Mouse (Mus musculus) CH12.LX (cell line): ENCODE results near the gene Zcchc9. TPM values are rescaled to one million over a fixed set of nuclear protein-coding genes. Genes with fewer than 3 reads are reported as not detected.

Experiments used
- DNase-seq: peaks from one replicate; pipeline ENCODE4 v3.0.0-alpha.2; 2013; ENCODE audit errors: extremely low read depth
- H3K27ac ChIP-seq: 2 replicates; pipeline ENCODE4 v1.5.1; 2012; ENCODE audit warnings: low read depth, mild to moderate bottlenecking, control low read depth, moderate library complexity; ENCODE audit not compliant: insufficient read depth
- H3K27me3 ChIP-seq: replicated peaks from 2 replicates; pipeline ENCODE3; 2012; ENCODE audit warnings: inconsistent platforms
- H3K36me3 ChIP-seq, 2 experiments: replicated peaks in 1 of 2; 2 replicates each; pipeline versions ENCODE3 to v1.6.1; 2012; ENCODE audit warnings: inconsistent platforms in 1 of 2, low read length in 1 of 2, mild to moderate bottlenecking in 1 of 2, mixed read lengths in 1 of 2, moderate library complexity in 1 of 2; ENCODE audit not compliant: control insufficient read depth in 1 of 2, insufficient read depth in 1 of 2
- H3K4me1 ChIP-seq, 2 experiments: 2 replicates each; pipeline ENCODE4 v1.6.1; 2012; ENCODE audit warnings: inconsistent platforms in 1 of 2, moderate library complexity in 1 of 2; ENCODE audit not compliant: insufficient read depth in 2 of 2, control insufficient read depth in 1 of 2
- H3K4me2 ChIP-seq: 2 replicates; pipeline ENCODE4 v1.6.1; 2012; ENCODE audit warnings: low read depth, mild to moderate bottlenecking, control low read depth; ENCODE audit not compliant: poor library complexity, insufficient read depth, severe bottlenecking
- H3K4me3 ChIP-seq, 3 experiments: fragments of 150-350 bp in 1 of 3; sonication (generic) in 1 of 3; replicated peaks in 1 of 3; 2 replicates each; pipeline versions ENCODE3 to v1.5.1; 2011 to 2012; ENCODE audit warnings: low read depth in 2 of 3, low read length in 2 of 3, mild to moderate bottlenecking in 2 of 3, moderate library complexity in 2 of 3, control low read depth in 1 of 3, improper control_type of control experiment in 1 of 3, inconsistent platforms in 1 of 3, mixed read lengths in 1 of 3; ENCODE audit not compliant: poor library complexity in 1 of 3
- H3K79me2 ChIP-seq: replicated peaks from 2 replicates; pipeline ENCODE4 v1.6.1; 2012; ENCODE audit warnings: mild to moderate bottlenecking, moderate library complexity; ENCODE audit not compliant: control insufficient read depth, poor library complexity, insufficient read depth, severe bottlenecking; ENCODE audit errors: extremely low read depth
- H3K9ac ChIP-seq: 2 replicates; pipeline ENCODE4 v1.6.1; 2012; ENCODE audit warnings: low read depth, mild to moderate bottlenecking, control low read depth, moderate library complexity; ENCODE audit not compliant: insufficient read depth
- H3K9me3 ChIP-seq: replicated peaks from 2 replicates; pipeline ENCODE3; 2012; ENCODE audit warnings: low read length, inconsistent platforms, mixed read lengths
- CHD2 ChIP-seq: IDR thresholded peaks from 2 replicates; pipeline ENCODE4 v1.6.1; 2011; ENCODE audit warnings: low read length, improper control_type of control experiment
- CTCF ChIP-seq, 2 experiments: IDR thresholded peaks in 1 of 2; conservative IDR thresholded peaks in 1 of 2; 2 replicates each; pipeline ENCODE4 v1.5.1; 2011 to 2012; ENCODE audit warnings: low read depth in 2 of 2, low read length in 2 of 2, improper control_type of control experiment in 1 of 2, inconsistent platforms in 1 of 2, mild to moderate bottlenecking in 1 of 2, moderate library complexity in 1 of 2
- E2F4 ChIP-seq: IDR thresholded peaks from 2 replicates; pipeline ENCODE4 v1.6.1; 2011; ENCODE audit warnings: low read depth, low read length, improper control_type of control experiment; ENCODE audit not compliant: insufficient replicate concordance
- GABPA ChIP-seq: IDR thresholded peaks from 2 replicates; pipeline ENCODE4 v1.6.1; 2012; ENCODE audit warnings: low read depth, low read length, improper control_type of control experiment, inconsistent platforms; ENCODE audit not compliant: insufficient replicate concordance
- HCFC1 ChIP-seq: IDR thresholded peaks from 2 replicates; pipeline ENCODE4 v1.6.1; 2012; ENCODE audit warnings: low read depth, mild to moderate bottlenecking, inconsistent platforms, low read length, improper control_type of control experiment
- IRF4 ChIP-seq: IDR thresholded peaks from 2 replicates; pipeline ENCODE4 v1.6.1; 2014; ENCODE audit warnings: low read depth, mild to moderate bottlenecking, inconsistent platforms, low read length, improper control_type of control experiment
- JUN ChIP-seq: IDR thresholded peaks from 2 replicates; pipeline ENCODE4 v1.6.1; 2011; ENCODE audit warnings: low read depth, mild to moderate bottlenecking, low read length, improper control_type of control experiment, moderate library complexity; ENCODE audit not compliant: insufficient read depth
- JUND ChIP-seq: conservative IDR thresholded peaks from 2 replicates; pipeline ENCODE4 v1.6.1; 2011; ENCODE audit warnings: low read depth, low read length, improper control_type of control experiment
- MAZ ChIP-seq: IDR thresholded peaks from 2 replicates; pipeline ENCODE4 v1.6.1; 2012; ENCODE audit warnings: low read depth, mild to moderate bottlenecking, inconsistent platforms, low read length, improper control_type of control experiment, moderate library complexity
- POLR2A ChIP-seq: IDR thresholded peaks from 2 replicates; pipeline ENCODE4 v1.6.1; 2011; ENCODE audit warnings: low read depth, mild to moderate bottlenecking, improper control_type of control experiment, low read length
- SMC3 ChIP-seq: IDR thresholded peaks from 2 replicates; pipeline ENCODE4 v1.6.1; 2011; ENCODE audit warnings: low read depth, low read length, improper control_type of control experiment
- TBP ChIP-seq: conservative IDR thresholded peaks from 2 replicates; pipeline ENCODE4 v1.6.1; 2011; ENCODE audit warnings: low read depth, low read length, improper control_type of control experiment
- USF2 ChIP-seq: conservative IDR thresholded peaks from 2 replicates; pipeline ENCODE4 v1.6.1; 2011; ENCODE audit warnings: low read depth, low read length, improper control_type of control experiment
- ZC3H11A ChIP-seq: IDR thresholded peaks from 2 replicates; pipeline ENCODE4 v1.6.1; 2012; ENCODE audit warnings: low read depth, mild to moderate bottlenecking, inconsistent platforms, low read length, improper control_type of control experiment
- ZKSCAN1 ChIP-seq: IDR thresholded peaks from 2 replicates; pipeline ENCODE4 v1.6.1; 2012; ENCODE audit warnings: low read depth, inconsistent platforms, low read length, improper control_type of control experiment, borderline replicate concordance
- ZNF384 ChIP-seq: IDR thresholded peaks from 2 replicates; pipeline ENCODE4 v1.6.1; 2012; ENCODE audit warnings: low read depth, low read length, improper control_type of control experiment, inconsistent platforms
- dilution Hi-C: fragments of 300-500 bp; cut with MboI; formaldehyde crosslinking; loops from 2 replicates; pipeline ENCODE4 v1.14.3; 2020; ENCODE audit warnings: low sequenced_read_pairs; ENCODE audit not compliant: extremely low pct_unique_long_range_greater_than_20kb, extremely low pct_ligation_motif_present
- in situ Hi-C: fragments of 300-500 bp; cut with MboI; formaldehyde crosslinking; loops from 3 replicates; pipeline ENCODE4 v1.14.3; 2019; ENCODE audit warnings: low sequenced_read_pairs, low pct_ligation_motif_present, low pct_unique_long_range_greater_than_20kb, mixed read lengths
- polyA plus RNA-seq: library from polyadenylated mRNA; unstranded; fragments of >175 nt; gene quantifications from 2 replicates; pipeline ENCODE4 v1.2.1, GENCODE M21; 2012; ENCODE audit warnings: low read depth; ENCODE audit not compliant: insufficient read length
- total RNA-seq, 2 experiments: library from RNA; depleted of rRNA; stranded (reverse); fragments of 300-350 nt in 1 of 2; fragments of >200 nt in 1 of 2; gene quantifications; 2 replicates each; pipeline ENCODE4 v1.2.3; 2012 to 2014

Zcchc9 gene
- total and polyA plus RNA-seq, 3 experiments: 41.6 to 89.1 (median 47.9) TPM

- H3K27me3 ChIP-seq: no peaks in the 10 kb centered on the region
- TF ChIP-seq GABPA (no peak), POLR2A (no peak)
- TF ChIP-seq, all 38 proteins: peak for 0
- dilution Hi-C loops (no loop called here), in situ Hi-C loops (no loop called here)
- no peak overlapping the region for H3K4me3 ChIP-seq
- peaks cover 3% of the 10 kb centered on the region; the same call in 1 of the 2 replicates for H3K79me2 ChIP-seq
- H3K36me3 ChIP-seq: peaks cover 51 to 84% of the 10 kb centered on the region in 2 experiments
- no peaks in the 10 kb centered on the region for H3K9me3 ChIP-seq
- H3K9ac ChIP-seq: no peak overlapping the region
- no peak for DNase-seq
- no peak overlapping the region for H3K27ac ChIP-seq
- peaks cover 3 to 16% of the 10 kb centered on the region in 2 experiments; a peak in 3 of 4 replicates for H3K4me1 ChIP-seq
- no peak overlapping the region for H3K4me2 ChIP-seq
Observed at GRCm38 (mm10) chr13:91796916-91797315, 10.6 kb downstream of the Zcchc9 start.

DNA sequence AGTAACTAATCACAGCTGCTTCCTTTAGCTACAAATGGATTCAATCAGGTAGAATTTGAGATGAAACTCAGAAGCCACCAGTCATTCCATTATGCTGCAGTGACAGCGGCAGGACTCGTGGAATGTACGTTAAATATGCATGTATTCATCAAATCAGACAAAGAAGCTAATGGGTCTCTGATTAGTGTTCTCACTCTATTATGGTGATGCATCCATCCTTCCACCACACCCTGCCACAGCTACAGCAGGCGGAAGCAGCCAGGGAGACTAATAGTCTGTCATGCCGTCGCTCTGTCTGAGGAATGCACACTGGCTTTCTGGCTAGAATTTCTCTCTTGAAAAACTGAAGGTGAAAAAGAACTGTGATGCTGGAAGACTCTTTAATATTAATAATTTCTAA, 11.5 kb downstream of the Zcchc9 start:
- H3K27ac ChIP-seq: no peak overlapping the region
- H3K27me3 ChIP-seq: no peaks in the 10 kb centered on the region
- no peak overlapping the region for H3K4me3 ChIP-seq
- no peak overlapping the region for H3K4me2 ChIP-seq
- TF ChIP-seq SMC3: no peak
- no peak for TF ChIP-seq CTCF (conservative IDR thresholded peaks at IDR 0.05 in 1 of 2, IDR thresholded peaks at IDR 0.05 in 1 of 2; ENCODE audit: low read depth in 2 of 2, low read length in 2 of 2)
- no peak for TF ChIP-seq HCFC1
- TF ChIP-seq ZC3H11A: no peak
- TF ChIP-seq USF2: no peak
- no peak for TF ChIP-seq CHD2
- no peak for TF ChIP-seq TBP
- H3K9me3 ChIP-seq: no peaks in the 10 kb centered on the region
- peaks cover 3% of the 10 kb centered on the region; the same call in 1 of the 2 replicates for H3K79me2 ChIP-seq
- dilution Hi-C loops: no loop called here
- peaks cover 51 to 75% of the 10 kb centered on the region in 2 experiments for H3K36me3 ChIP-seq
- in situ Hi-C loops: no loop called here
- H3K4me1 ChIP-seq: peaks cover 0 to 7% of the 10 kb centered on the region in 2 experiments; a peak in 1 of 4 replicates
- no peak for DNase-seq
- H3K9ac ChIP-seq: no peak overlapping the region

- no peak for DNase-seq
- Histone ChIP-seq H3K4me2 (no peak overlapping the region), H3K79me2 (peaks cover 3% of the 10 kb centered on the region; the same call in 1 of the 2 replicates), H3K27me3 (no peaks in the 10 kb centered on the region)
- TF ChIP-seq JUN (no peak), ZNF384 (no peak), JUND (no peak), E2F4 (no peak), GABPA (no peak), POLR2A (no peak), ZKSCAN1 (no peak), IRF4 (no peak), MAZ (no peak)
- TF ChIP-seq, all 38 proteins: peak for 0
- dilution Hi-C loops: no loop called here
- H3K36me3 ChIP-seq: peaks cover 49 to 70% of the 10 kb centered on the region in 2 experiments
- H3K4me3 ChIP-seq: no peak overlapping the region
- H3K9ac ChIP-seq: no peak overlapping the region
- no peaks in the 10 kb centered on the region for H3K9me3 ChIP-seq
- H3K4me1 ChIP-seq: peaks cover 0 to 7% of the 10 kb centered on the region in 2 experiments; a peak in 1 of 4 replicates
- no peak overlapping the region for H3K27ac ChIP-seq
- in situ Hi-C loops: no loop called here
Observed at GRCm38 (mm10) chr13:91795593-91795992, 11.9 kb downstream of the Zcchc9 start.
